Mouse (Mus musculus): Measurements from ENCODE around the gene Ints5. TPM values are rescaled to one million over a fixed set of nuclear protein-coding genes. Genes with fewer than 3 reads are reported as not detected.
A peak's percentile ranks its signal among the peaks of the same experiment; 100 is the strongest.

Ints5 gene
- polyA plus RNA-seq, 1 experiment from 2014 or later = 23.9 TPM

DNA sequence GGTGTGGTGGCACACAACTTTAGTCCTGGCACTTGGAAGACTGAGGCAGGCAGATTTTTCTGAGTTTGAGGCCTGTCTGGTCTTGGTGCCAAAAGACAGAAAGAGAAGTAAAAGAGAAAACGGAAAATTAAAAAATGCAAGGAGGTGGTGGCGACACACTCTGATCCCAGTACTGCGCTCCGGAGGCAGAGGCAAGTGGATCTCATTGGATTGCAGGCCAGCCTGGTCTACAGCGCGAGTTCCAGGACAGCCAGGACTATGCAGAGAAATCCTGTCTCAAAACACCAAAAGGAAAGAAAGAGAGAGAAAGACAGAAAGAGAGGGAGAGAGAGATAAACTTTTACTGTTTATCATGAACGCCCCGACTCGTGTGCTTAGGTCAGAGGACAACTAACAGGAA, 22.0 kb upstream of the Ints5 start:
- no peak for ATAC-seq (ENCODE audit: extremely low read depth, insufficient number of reproducible peaks, low FRiP score, low TSS enrichment)
- Histone ChIP-seq H3K4me3 (peak overlapping the region; percentile 100), H3K27ac (replicated peaks) (peak overlapping the region; percentile 65), H3K9me3 (no peaks in the 10 kb centered on the region), H3K36me3 (peaks cover 31% of the 10 kb centered on the region), H3K4me1 (peaks cover 14% of the 10 kb centered on the region), H3K4me2 (peak overlapping the region; percentile 96), H3K9ac (peak overlapping the region; percentile 99), H3K27me3 (replicated peaks) (no peaks in the 10 kb centered on the region)
- WGBS = 35% methylated on average over 9 of the region's 9 CpGs

DNA sequence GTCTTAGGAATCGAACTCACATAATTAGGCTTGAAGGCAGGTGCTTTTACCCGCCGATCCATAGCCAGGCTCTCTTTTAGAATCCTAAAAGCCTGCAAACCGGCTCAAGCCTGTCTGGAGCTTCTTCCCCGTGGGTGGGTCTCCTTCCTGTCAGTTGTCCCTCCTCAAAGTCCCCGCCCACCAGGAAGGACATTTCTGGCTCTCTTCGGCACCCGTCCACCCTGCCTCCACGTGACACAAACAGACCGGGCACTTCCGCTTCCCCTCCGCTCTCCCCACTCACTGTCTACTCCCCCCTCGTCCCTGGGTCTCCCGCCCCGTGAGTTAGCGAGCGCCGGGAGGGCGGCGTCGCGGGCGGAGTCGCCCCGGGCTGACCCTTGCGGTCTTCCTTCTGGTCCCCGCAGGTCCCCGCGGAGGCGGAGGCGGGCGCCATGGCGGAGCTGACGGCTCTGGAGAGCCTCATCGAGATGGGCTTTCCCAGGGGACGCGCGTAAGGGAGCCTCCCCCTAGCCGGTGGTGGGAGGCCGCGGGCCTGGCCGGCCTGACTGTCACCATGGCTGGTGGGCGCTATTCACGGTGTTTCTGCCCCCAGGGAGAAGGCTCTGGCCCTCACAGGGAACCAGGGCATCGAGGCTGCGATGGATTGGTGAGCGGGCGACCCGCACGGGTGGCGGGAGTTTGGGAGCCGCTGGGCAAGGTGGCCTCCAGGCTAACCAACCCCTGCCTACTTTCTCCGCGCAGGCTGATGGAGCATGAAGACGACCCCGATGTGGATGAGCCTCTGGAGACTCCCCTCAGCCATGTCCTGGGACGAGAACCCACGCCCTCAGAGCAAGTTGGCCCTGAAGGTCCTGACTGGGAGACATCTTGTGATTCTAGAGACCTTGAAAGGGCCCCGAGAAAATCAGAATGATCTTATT, 21.3 kb upstream of the Ints5 start, which contains the start of gene Ubxn1:
Gene Ubxn1 (plus strand): TSS at position 230 of the 920 bp plus-strand sequence.
- H3K4me3 ChIP-seq = peak within 1 kb of the TSS; percentile 100
- peak within 1 kb of the TSS; percentile 65 for H3K27ac ChIP-seq (replicated peaks)
- WGBS = under 1% methylated on average over 59 of the region's 59 CpGs
- no peaks in the 10 kb centered on the region for H3K9me3 ChIP-seq
- H3K9ac ChIP-seq = peak within 1 kb of the TSS; percentile 99
- peak; percentile 92 for ATAC-seq (ENCODE audit: extremely low read depth, insufficient number of reproducible peaks, low FRiP score, low TSS enrichment)
- peaks cover 38% of the 10 kb centered on the region for H3K36me3 ChIP-seq
- H3K4me2 ChIP-seq = peak within 1 kb of the TSS; percentile 96
- H3K27me3 ChIP-seq (replicated peaks) = no peaks in the 10 kb centered on the region
- peaks cover 14% of the 10 kb centered on the region for H3K4me1 ChIP-seq

GRCm38 (mm10) chr19:8872266-8872840, 20.5 kb upstream of the Ints5 start:
- WGBS = 69% methylated on average over 10 of the region's 10 CpGs
- H3K4me1 ChIP-seq = peaks cover 14% of the 10 kb centered on the region
- no peak for ATAC-seq (ENCODE audit: extremely low read depth, insufficient number of reproducible peaks, low FRiP score, low TSS enrichment)
- peak overlapping the region; percentile 99 for H3K9ac ChIP-seq
- peaks cover 46% of the 10 kb centered on the region for H3K36me3 ChIP-seq
- no peaks in the 10 kb centered on the region for H3K9me3 ChIP-seq
- no peaks in the 10 kb centered on the region for H3K27me3 ChIP-seq (replicated peaks)
- peak overlapping the region; percentile 100 for H3K4me3 ChIP-seq
- peak overlapping the region; percentile 65 for H3K27ac ChIP-seq (replicated peaks)
- peak overlapping the region; percentile 96 for H3K4me2 ChIP-seq

- H3K9me3 ChIP-seq = no peaks in the 10 kb centered on the region
- H3K4me2 ChIP-seq = no peak overlapping the region
- no peaks in the 10 kb centered on the region for H3K27me3 ChIP-seq (replicated peaks)
- WGBS = 90% methylated on average over 7 of the region's 7 CpGs
- H3K4me1 ChIP-seq = peaks cover 22% of the 10 kb centered on the region
- no peak for ATAC-seq (ENCODE audit: extremely low read depth, insufficient number of reproducible peaks, low FRiP score, low TSS enrichment)
- H3K4me3 ChIP-seq = no peak overlapping the region
- H3K9ac ChIP-seq = no peak overlapping the region
- peaks cover 51% of the 10 kb centered on the region for H3K36me3 ChIP-seq
- H3K27ac ChIP-seq (replicated peaks) = no peak overlapping the region
These were observed 17.8 kb upstream of the Ints5 start for GRCm38 (mm10) chr19:8875031-8875430.

DNA sequence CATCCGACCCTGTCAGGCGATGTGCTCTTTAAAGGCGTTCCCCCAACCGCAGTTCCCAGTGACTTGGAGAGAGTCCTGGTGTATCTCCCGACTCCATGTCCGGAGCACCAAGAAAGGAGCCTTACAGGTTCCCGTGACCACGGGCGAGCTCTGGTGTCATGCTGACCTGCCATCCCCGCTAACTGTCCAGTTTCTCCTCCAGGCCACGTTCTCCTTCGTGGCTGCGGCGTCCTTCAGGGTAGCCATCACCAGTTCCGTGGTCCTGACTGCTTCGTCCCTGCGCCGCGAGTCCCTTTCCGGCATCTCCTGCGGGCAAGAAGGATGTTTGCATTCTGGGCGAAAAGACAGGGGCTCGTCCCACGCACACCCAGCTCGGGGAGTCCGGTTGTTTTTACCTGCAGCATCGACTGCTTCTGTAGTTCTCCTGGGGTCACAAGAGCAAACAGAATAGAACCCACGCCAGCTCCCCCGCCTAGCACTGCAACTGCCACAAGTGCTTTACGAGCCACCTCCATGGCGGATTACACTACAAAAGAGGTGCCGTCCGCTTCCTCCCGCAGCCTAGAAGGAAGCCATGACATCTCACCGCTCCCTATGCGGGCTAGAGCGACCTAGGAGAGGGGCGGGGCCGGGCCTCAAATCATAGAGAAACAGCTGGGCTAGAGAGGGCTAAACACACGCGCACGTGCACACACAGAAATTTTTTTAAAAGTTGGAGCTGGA, 12.3 kb upstream of the Ints5 start, which contains the start of gene Uqcc3:
Gene Uqcc3 (minus strand): TSS at position 613 of the 723 bp plus-strand sequence.
- Histone ChIP-seq H3K36me3 (peaks cover 24% of the 10 kb centered on the region), H3K4me1 (peaks cover 12% of the 10 kb centered on the region), H3K4me2 (peak within 1 kb of the TSS; percentile 81), H3K9me3 (no peaks in the 10 kb centered on the region), H3K27ac (replicated peaks) (peak within 1 kb of the TSS; percentile 89), H3K4me3 (peak within 1 kb of the TSS; percentile 89), H3K9ac (peak within 1 kb of the TSS; percentile 96), H3K27me3 (replicated peaks) (no peaks in the 10 kb centered on the region)
- peak; percentile 82 for ATAC-seq (ENCODE audit: extremely low read depth, insufficient number of reproducible peaks, low FRiP score, low TSS enrichment)
- under 1% methylated on average over 42 of the region's 42 CpGs for WGBS

GRCm38 (mm10) chr19:8881034-8881392, 11.8 kb upstream of the Ints5 start:
- 16% methylated on average over 3 of the region's 3 CpGs for WGBS
- no peak for ATAC-seq (ENCODE audit: extremely low read depth, insufficient number of reproducible peaks, low FRiP score, low TSS enrichment)
- peak overlapping the region; percentile 89; the same call in 1 of the 2 replicates for H3K27ac ChIP-seq (replicated peaks)

GRCm38 (mm10) chr19:8883616-8884015, 9.2 kb upstream of the Ints5 start, which contains the start of the genes Lbhd1 and Gm49403:
Gene Lbhd1, plus strand, starts transcription at chr19:8883732.
Gene Gm49403, plus strand, starts transcription at chr19:8883930.
- no peaks in the 10 kb centered on the region for H3K27me3 ChIP-seq (replicated peaks)
- H3K4me1 ChIP-seq = peaks cover 21% of the 10 kb centered on the region
- no peak for ATAC-seq (ENCODE audit: extremely low read depth, insufficient number of reproducible peaks, low FRiP score, low TSS enrichment)
- no peaks in the 10 kb centered on the region for H3K36me3 ChIP-seq
- H3K4me2 ChIP-seq = no peak within 1 kb of the TSS
- WGBS = 67% methylated on average over 3 of the region's 3 CpGs
- H3K27ac ChIP-seq (replicated peaks) = no peak within 1 kb of the TSS
- no peaks in the 10 kb centered on the region for H3K9me3 ChIP-seq
- no peak within 1 kb of the TSS for H3K4me3 ChIP-seq
- H3K9ac ChIP-seq = no peak within 1 kb of the TSS

More at GRCm38 (mm10) chr19:8881034-8881392, 11.8 kb upstream of the Ints5 start:
- Histone ChIP-seq H3K27me3 (replicated peaks) (no peaks in the 10 kb centered on the region), H3K36me3 (peaks cover 18% of the 10 kb centered on the region), H3K9ac (peak overlapping the region; percentile 96), H3K4me1 (peaks cover 12% of the 10 kb centered on the region), H3K4me3 (peak overlapping the region; percentile 89), H3K9me3 (no peaks in the 10 kb centered on the region), H3K4me2 (peak overlapping the region; percentile 81)

GRCm38 (mm10) chr19:8886916-8887584, 5.8 kb upstream of the Ints5 start:
- Histone ChIP-seq H3K27ac (replicated peaks) (peak overlapping the region; percentile 89; the same call in 1 of the 2 replicates), H3K4me3 (peak overlapping the region; percentile 80)
- ATAC-seq (ENCODE audit: extremely low read depth, insufficient number of reproducible peaks, low FRiP score, low TSS enrichment) = no peak

DNA sequence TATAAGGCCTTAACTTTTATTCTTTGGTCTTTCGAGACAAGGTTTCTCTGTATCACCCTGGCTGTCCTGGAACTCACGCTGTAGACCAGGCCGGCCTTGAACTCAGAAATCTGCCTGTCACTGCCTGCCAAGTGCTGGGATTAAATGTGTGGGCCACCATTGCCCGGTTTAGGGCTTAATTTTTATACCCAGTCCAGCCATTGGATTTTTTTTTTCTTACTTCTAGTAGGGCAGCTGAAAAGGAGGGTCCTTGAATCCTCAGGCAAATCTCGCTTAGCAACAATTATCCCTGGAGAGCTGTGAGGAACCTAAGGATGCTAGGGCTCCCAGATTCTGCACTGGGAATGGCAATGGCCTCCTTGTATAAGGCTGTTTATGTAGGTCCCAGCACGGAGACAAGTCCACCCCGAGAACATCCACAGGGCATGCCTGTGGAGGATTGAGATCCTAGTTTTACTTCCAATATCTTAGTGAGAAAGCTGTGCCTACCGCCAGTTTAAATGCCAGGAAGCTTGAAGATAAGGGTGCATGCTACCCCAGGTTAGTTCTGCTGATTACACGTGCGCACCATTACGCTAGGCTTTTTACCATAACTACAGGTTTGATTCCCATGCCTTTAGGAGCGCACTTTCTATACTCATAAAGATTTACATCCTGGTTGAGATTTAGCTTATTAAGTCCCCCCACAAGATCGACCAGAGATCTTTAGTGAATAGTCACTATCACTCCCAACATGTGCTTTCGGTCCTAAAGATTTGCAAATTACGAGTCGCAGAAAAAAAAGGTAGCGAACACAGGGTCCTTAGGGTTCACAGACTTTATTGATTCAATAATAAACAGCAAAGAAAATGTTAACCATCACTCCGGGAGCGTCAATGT, 5.0 kb upstream of the Ints5 start:
- Histone ChIP-seq H3K36me3 (peaks cover 15% of the 10 kb centered on the region), H3K9ac (peak overlapping the region; percentile 89), H3K9me3 (no peaks in the 10 kb centered on the region), H3K4me3 (peak overlapping the region; percentile 80), H3K27ac (replicated peaks) (peak overlapping the region; percentile 89), H3K27me3 (replicated peaks) (no peaks in the 10 kb centered on the region), H3K4me1 (peaks cover 23% of the 10 kb centered on the region), H3K4me2 (peak overlapping the region; percentile 87)
- WGBS = 17% methylated on average over 19 of the region's 19 CpGs
- no peak for ATAC-seq (ENCODE audit: extremely low read depth, insufficient number of reproducible peaks, low FRiP score, low TSS enrichment)

More at GRCm38 (mm10) chr19:8886916-8887584, 5.8 kb upstream of the Ints5 start:
- peak overlapping the region; percentile 87 for H3K4me2 ChIP-seq
- no peaks in the 10 kb centered on the region for H3K9me3 ChIP-seq
- WGBS = 61% methylated on average over 1 of the region's 1 CpGs
- peaks cover 18% of the 10 kb centered on the region for H3K4me1 ChIP-seq
- peak overlapping the region; percentile 89; the same call in 1 of the 2 replicates for H3K9ac ChIP-seq
- peaks cover 15% of the 10 kb centered on the region for H3K36me3 ChIP-seq
- no peaks in the 10 kb centered on the region for H3K27me3 ChIP-seq (replicated peaks)

Measured in heart, embryonic 13.5 days (tissue).